Mouse (Mus musculus) activated CD4-positive, CD25-positive, alpha-beta regulatory T cell, adult 9 weeks (primary cell): Measurements from ENCODE around the gene Rap1gap. TPM values are rescaled to one million over a fixed set of nuclear protein-coding genes. Genes with fewer than 3 reads are reported as not detected.

Source experiments
- polyA plus RNA-seq: library from polyadenylated mRNA; unstranded; fragments of 100-300 nt; shearing (Covaris generic); gene quantifications from one replicate; pipeline ENCODE4 v1.2.1, GENCODE M21; 2017

Rap1gap gene
- polyA plus RNA-seq: 1.8 TPM

DNA sequence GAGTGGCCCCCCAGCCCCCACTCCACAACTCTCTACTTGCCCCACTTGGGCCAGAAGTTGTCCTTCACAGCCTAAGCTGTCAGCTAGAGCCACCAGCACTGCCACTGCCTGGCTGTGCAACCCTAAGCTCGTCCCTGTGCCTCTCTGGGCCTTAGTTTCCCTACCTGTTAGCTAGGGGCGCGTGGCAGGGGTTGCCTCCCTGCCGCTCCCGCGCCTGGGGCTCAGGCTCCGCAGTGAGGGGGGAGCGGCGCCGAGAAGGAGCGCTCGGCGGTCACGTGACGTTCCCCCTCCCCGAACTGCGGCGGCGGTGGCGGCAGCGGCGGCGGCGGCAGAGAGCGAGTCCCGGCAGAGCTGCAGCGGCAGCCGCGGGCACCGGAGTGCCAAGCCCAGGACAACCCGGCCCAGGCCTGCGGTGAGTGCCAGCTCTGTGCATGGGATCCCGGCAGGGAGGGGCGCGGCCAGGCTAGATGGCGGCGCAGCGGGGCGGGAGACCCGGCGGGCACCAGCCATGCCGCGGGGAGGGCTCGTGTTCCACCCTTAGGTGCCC, at the start of gene Rap1gap:
Rap1gap (plus strand) TSS at position 294 of the 547 bp plus-strand sequence.

Other genes with a start within 250 kb of the Rap1gap start
- gene Cela3b, start 234.2 kb upstream of the Rap1gap start, polyA plus RNA-seq: not detected
- gene 1700013G24Rik, start 211.4 kb upstream of the Rap1gap start, polyA plus RNA-seq: not detected
- gene Hspg2, start 196.0 kb upstream of the Rap1gap start, polyA plus RNA-seq: 0.04 TPM
- gene Ldlrad2, start 90.2 kb upstream of the Rap1gap start, polyA plus RNA-seq: not detected
- gene Usp48, start 71.0 kb upstream of the Rap1gap start, polyA plus RNA-seq: 61.1 TPM
- 3.7 TPM for gene Alpl, start 131.7 kb downstream of the Rap1gap start, polyA plus RNA-seq
- gene Ece1, start 197.5 kb downstream of the Rap1gap start, polyA plus RNA-seq: 32.2 TPM